In the genomic region with DNA sequence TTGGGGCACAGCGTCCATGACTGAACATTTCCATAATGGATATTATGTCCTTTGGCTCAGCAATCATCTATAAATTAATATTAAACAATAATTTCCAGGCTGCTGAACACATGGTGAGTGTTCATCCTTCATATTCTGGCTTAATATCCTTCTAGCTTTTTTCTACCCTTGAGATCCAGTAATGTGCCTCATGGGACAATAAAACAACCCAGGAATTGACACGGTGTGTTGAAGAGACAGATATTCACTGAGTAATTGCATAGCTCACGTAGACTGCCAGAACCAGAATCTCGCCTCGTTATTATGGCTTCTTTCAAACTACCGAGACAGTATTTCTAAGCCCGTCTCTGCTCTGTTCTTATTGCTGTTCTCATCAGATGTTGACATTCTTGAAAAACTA, we compare ENCODE assay signal across 18 mouse cellular contexts.
"Had no signal": no experiment of that assay in that cellular context is flagged by ENCODE, and none has a peak within 500 bp of the region (broad histone marks: within the 10 kb centered on the region; RNA-seq: fewer than 3 reads in every experiment).

No protein-coding gene starts in this region.

- DNase-seq: lung, adult 18-20 months; lung, embryonic 14.5 days; lung, postnatal 10 days; lung, postnatal 4 days; midbrain, embryonic 14.5 days; retina, postnatal 1 day; right cerebral cortex, adult 18-20 months; right cerebral cortex, postnatal 25 days; right cerebral cortex, postnatal 4 days; spleen, adult 18-20 months; thymus, adult 18-20 months; thymus, postnatal 14 days; thymus, postnatal 36 days had no signal

- H3K27ac ChIP-seq: midbrain, embryonic 10.5 days; midbrain, embryonic 12.5 days; neural tube, embryonic 12.5 days had no signal

- H3K4me2 ChIP-seq: lung, embryonic 14.5 days; midbrain, embryonic 12.5 days; neural tube, embryonic 12.5 days had no signal

- H3K27me3 ChIP-seq: midbrain, embryonic 12.5 days; neural tube, embryonic 12.5 days had no signal

- ATAC-seq: midbrain, embryonic 16.5 days had no signal

- H3K9me3 ChIP-seq: midbrain, embryonic 10.5 days; midbrain, embryonic 12.5 days; neural tube, embryonic 12.5 days had no signal

- H3K36me3 ChIP-seq: midbrain, embryonic 10.5 days; midbrain, embryonic 12.5 days; neural tube, embryonic 12.5 days had no signal

- H3K4me3 ChIP-seq: midbrain, embryonic 10.5 days; midbrain, embryonic 12.5 days; myocyte; neural tube, embryonic 12.5 days had no signal

- H3K9ac ChIP-seq: lung, embryonic 14.5 days; midbrain, embryonic 12.5 days; neural tube, embryonic 12.5 days had no signal
